Mouse (Mus musculus) gastrocnemius, postnatal 14 days (tissue): ENCODE measurements around the gene Limd2. TPM values are rescaled to one million over a fixed set of nuclear protein-coding genes. Genes with fewer than 3 reads are reported as not detected.
"Not testable (repeated sequence)": the region's sequence is repeated elsewhere in the genome, so short reads cannot be mapped to it uniquely, and the experiment has no call there.

Experiments used
- DNase-seq: peaks from one replicate; pipeline ENCODE4 v3.0.0; 2021; ENCODE audit warnings: mixed read lengths
- intact Hi-C: fragments of 180-260 bp; cut with DNase I; formaldehyde crosslinking; loops from one replicate; pipeline ENCODE4 v1.15.1; 2025; ENCODE audit warnings: low total_unique reads
- total RNA-seq, 2 experiments: library from RNA; stranded (reverse); gene quantifications; 2 replicates each; pipeline ENCODE4 v1.2.3; 2021

The Limd2 gene
- total RNA-seq, 2 experiments from 2014 or later = 5.9 to 8.6 TPM

GRCm38 (mm10) chr11:106134580-106135528 is 25.8 kb downstream of the Limd2 start:
- peak; percentile 81 for DNase-seq
- intact Hi-C loops = no loop called here

GRCm38 (mm10) chr11:106132516-106132915 is 28.1 kb downstream of the Limd2 start:
- intact Hi-C loops = no loop called here
- DNase-seq = no peak

- DNase-seq = no peak
- intact Hi-C loops = no loop called here
Measured at GRCm38 (mm10) chr11:106129477-106129876, 31.2 kb downstream of the Limd2 start.

GRCm38 (mm10) chr11:106126727-106127373 is 33.8 kb downstream of the Limd2 start:
- intact Hi-C loops, DNase-seq: not testable (repeated sequence)

- DNase-seq = no peak
- intact Hi-C loops = no loop called here
Measured at GRCm38 (mm10) chr11:106125827-106126226, 34.8 kb downstream of the Limd2 start.

- DNase-seq = no peak
- intact Hi-C loops = no loop called here
Measured at GRCm38 (mm10) chr11:106124784-106125183, 35.9 kb downstream of the Limd2 start.

- DNase-seq = peak; percentile 6
- intact Hi-C loops = no loop called here
Measured at GRCm38 (mm10) chr11:106122736-106123135, 37.9 kb downstream of the Limd2 start.

- DNase-seq = no peak
- intact Hi-C loops = no loop called here
Measured at GRCm38 (mm10) chr11:106122221-106122620, 38.4 kb downstream of the Limd2 start.

- DNase-seq = no peak
- intact Hi-C loops = no loop called here
Measured at GRCm38 (mm10) chr11:106111688-106112087, 49.0 kb downstream of the Limd2 start.

Other genes with a start within 250 kb of the Limd2 start
- 1 to 10 TPM; 6.4 to 8.2 TPM for gene Cyb561, start 207.5 kb downstream of the Limd2 start, total RNA-seq
- 10 to 100 TPM; 46.2 to 48.3 TPM for gene Ace, start 192.9 kb downstream of the Limd2 start, total RNA-seq
- not detected for gene Ace3, start 166.2 kb downstream of the Limd2 start, total RNA-seq
- gene Kcnh6, start 152.7 kb downstream of the Limd2 start, total RNA-seq = not detected
- 10 to 100 TPM; 31.4 to 34.0 TPM for gene Dcaf7, start 124.0 kb downstream of the Limd2 start, total RNA-seq
- 10 to 100 TPM; 38.8 to 42.5 TPM for gene Taco1, start 94.8 kb downstream of the Limd2 start, total RNA-seq
- gene Map3k3, start 76.2 kb downstream of the Limd2 start, total RNA-seq = 10 to 100 TPM; 22.1 to 22.7 TPM
- gene Gm10840, start within 50 bp of the Limd2 start, total RNA-seq = not detected
- 10 to 100 TPM; 13.0 to 15.3 TPM for gene Strada, start 41.3 kb upstream of the Limd2 start, total RNA-seq
- gene Ccdc47, start 55.5 kb upstream of the Limd2 start, total RNA-seq = 10 to 100 TPM; 62.1 to 69.8 TPM
- 10 to 100 TPM; 22.5 to 24.8 TPM for gene Ddx42, start 56.1 kb upstream of the Limd2 start, total RNA-seq
- 10 to 100 TPM; 22.0 to 25.0 TPM for gene Ftsj3, start 95.2 kb upstream of the Limd2 start, total RNA-seq
- 100 to 1,000 TPM; 133 to 137 TPM for gene Psmc5, start 95.3 kb upstream of the Limd2 start, total RNA-seq
- gene Smarcd2, start 112.1 kb upstream of the Limd2 start, total RNA-seq = 10 to 100 TPM; 20.3 to 22.6 TPM
- gene Tcam1, start 115.8 kb upstream of the Limd2 start, total RNA-seq = under 1 TPM; 0.07 to 0.12 TPM
- not detected for gene Gh, start 141.0 kb upstream of the Limd2 start, total RNA-seq
- 1 to 10 TPM; 1.0 to 1.1 TPM for gene Cd79b, start 153.9 kb upstream of the Limd2 start, total RNA-seq
- gene Scn4a, start 192.4 kb upstream of the Limd2 start, total RNA-seq = 100 to 1,000 TPM; 178 to 181 TPM
- gene Prr29, start 204.6 kb upstream of the Limd2 start, total RNA-seq = 10 to 100 TPM; 11.8 to 13.1 TPM
- 10 to 100 TPM; 11.7 to 12.2 TPM for gene Icam2, start 227.2 kb upstream of the Limd2 start, total RNA-seq